Mouse (Mus musculus) adrenal gland, postnatal 14 days (tissue): ENCODE measurements around the gene Cd164l2. TPM values are rescaled to one million over a fixed set of nuclear protein-coding genes. Genes with fewer than 3 reads are reported as not detected.

Experiments
- DNase-seq: peaks from one replicate; pipeline ENCODE4 v3.0.0; 2021; ENCODE audit warnings: mixed read lengths
- total RNA-seq: library from RNA; stranded (reverse); gene quantifications from 2 replicates; pipeline ENCODE4 v1.2.3, GENCODE M21; 2021

Gene Cd164l2
- total RNA-seq, 1 experiment from 2014 or later = 2.4 TPM

- no peak for DNase-seq
Observed at GRCm38 (mm10) chr4:133221701-133222100, 9.8 kb downstream of the Cd164l2 start.

GRCm38 (mm10) chr4:133223875-133224274 is 11.9 kb downstream of the Cd164l2 start:
- DNase-seq = no peak

- peak; percentile 49 for DNase-seq
Observed at GRCm38 (mm10) chr4:133226073-133226472, 14.1 kb downstream of the Cd164l2 start.

GRCm38 (mm10) chr4:133227636-133228035 is 15.7 kb downstream of the Cd164l2 start:
- DNase-seq = peak; percentile 61

DNA sequence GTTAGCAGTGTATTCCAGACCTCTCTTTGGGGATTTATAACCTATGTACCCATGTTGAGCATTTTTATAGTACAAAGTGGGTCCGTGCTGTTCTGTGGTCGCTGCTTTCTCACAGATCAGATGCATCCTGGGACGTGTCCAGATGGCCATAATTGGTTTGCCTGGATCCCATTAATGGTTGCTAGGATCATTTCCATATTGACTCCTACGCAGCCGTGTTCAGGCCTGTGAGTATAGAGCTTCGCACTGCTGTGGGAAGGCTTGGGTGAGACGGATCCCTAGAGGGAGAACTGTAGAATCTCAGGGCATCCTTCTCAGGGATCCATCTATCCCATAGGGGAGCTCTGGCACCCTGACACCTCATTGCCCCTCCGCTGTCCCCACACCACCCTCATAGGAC is 17.7 kb downstream of the Cd164l2 start:
- no peak for DNase-seq

- peak; percentile 75 for DNase-seq
Observed at GRCm38 (mm10) chr4:133233285-133233976, 21.5 kb downstream of the Cd164l2 start.

DNA sequence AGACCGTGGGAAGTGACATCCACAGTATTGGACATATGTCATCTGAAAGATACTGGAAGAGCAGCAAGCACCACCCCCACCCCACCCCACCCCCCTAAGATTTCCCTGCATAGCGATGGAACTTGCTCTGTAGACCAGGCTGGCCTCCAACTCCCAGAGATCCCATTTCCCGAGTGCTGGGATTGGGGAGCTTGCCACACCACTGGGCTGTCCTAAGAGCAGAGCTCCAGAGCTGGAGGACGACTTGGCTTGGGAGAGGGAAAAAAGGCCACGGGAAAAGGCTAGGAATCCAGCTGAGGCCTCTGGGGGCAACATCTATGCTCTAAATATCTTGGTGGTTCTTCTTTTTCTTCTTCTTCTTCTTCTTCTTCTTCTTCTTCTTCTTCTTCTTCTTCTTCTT is 22.8 kb downstream of the Cd164l2 start:
- no peak for DNase-seq

DNA sequence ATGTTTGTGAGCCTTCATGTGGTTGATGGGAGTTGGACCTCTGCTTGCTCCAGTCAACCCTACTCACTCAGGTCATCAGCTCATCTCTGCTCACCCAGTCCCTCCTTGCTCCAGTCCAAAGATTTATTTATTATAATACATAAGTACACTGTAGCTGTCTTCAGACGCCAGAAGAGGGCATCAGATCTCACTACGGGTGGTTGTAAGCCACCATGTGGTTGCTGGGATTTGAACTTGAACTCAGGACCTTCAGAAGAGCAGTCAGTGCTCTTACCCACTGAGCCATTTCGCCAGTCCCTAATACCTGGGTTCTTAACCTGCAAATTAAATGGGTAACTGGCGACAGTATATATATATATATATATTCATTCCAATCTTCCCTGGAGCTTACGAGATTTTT is 23.5 kb downstream of the Cd164l2 start:
- DNase-seq = no peak

DNA sequence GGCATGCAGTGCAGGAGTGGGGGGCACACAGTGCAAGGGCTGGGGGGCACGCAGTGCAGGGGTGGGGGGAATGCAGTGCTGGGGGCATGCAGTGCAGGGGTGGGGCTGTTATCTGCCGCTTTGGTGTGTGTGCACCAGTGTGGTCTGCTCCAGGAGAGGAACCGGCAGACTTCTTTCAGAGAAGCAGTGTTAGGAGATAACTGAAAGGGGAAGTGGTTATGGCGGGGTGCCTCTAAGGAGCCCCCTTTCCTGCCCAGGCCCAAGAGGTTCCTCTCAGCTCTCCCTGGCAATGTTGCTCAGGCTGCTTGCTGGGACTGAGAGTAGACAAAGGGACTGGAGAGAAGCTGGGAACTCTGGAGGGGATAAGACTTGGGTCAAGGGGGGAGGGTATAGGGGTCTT is 26.0 kb downstream of the Cd164l2 start:
- no peak for DNase-seq

- peak; percentile 94 for DNase-seq
Observed at GRCm38 (mm10) chr4:133240490-133240921, 28.6 kb downstream of the Cd164l2 start, which contains the start of gene Map3k6. Gene Map3k6 (plus strand): TSS chr4:133240818.

DNA sequence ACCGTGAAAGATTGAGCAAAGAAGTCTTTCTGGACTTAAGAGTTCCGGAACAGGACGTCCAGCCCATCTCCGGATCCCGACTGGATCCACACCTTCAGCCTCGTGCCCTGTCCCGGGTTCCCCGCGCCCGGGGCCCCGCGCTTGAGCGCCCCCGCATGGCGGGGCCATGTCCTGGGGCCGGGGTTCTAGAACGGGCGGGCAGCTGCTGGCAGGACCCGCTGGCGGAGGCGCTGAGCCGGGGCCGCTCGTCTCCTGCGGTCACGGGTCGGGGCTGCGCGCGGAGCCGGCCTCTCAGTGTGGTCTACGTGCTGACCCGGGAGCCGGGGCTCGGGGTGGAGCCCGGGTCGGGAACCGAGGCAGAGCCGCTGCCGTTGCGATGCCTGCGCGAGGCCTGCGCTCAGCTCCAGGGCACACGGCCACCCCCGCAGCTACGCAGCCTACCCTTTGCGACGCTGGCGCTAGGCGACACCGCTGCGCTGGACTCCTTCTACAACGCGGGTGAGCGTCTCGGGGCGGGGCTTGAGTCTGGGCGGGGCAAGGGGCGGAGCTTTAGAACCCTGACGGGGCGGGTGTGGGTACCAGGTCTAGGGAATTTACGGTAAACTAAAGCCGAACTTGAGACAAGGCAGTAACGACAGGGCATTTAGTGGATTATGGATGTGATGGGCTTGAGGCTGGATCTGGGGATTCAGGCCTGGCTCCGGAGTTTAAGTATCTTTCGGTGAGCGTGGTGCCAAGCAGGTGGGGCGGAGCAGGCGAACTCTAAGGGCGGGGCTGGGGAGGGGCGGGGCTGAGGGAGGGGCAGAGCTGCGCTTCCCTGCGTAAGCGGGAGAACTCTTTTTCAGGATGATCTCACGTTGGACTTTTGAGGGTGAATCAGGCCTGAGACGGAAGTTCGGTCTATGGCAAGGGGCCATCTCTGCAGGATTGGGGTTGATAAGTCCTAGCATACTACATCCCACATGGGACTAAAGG is 29.3 kb downstream of the Cd164l2 start:
- DNase-seq = peak; percentile 96

DNA sequence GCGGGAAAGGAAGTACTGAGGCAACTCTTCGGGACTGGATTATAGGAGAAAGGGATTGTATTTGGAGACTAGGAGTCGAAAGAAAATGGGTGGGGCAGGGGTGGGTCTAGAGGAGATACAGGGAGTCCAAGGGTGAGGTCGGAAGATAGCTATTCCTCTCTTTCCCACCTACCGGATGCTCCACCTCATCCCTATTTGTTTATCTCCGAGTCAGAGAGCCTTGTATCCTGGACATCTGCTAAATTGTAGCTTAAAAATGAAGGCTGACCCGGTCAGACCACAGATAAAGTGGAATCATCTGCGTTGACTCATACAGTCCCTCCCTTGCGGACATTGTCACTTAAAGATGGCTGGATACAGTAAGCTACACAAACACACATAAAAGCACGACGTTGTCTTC is 30.0 kb downstream of the Cd164l2 start:
- DNase-seq = no peak

DNA sequence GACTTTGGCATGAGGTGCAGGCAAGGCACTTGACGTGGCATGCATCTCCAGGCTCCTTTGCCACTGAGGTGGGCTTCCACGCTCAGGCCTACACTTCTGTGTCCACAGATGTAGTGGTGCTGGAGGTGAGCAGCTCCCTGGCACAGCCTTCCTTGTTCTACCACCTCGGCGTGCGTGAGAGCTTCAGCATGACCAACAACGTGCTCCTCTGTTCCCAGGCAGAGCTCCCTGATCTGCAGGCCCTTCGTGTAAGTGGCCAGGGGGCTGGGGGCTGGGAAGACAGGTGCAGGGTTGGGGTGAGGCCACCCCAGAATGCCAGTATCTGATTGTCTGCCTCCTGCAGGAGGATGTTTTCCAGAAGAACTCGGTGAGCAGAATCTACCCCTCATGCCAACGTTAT is 30.8 kb downstream of the Cd164l2 start:
- no peak for DNase-seq

- no peak for DNase-seq
Observed at GRCm38 (mm10) chr4:133243538-133243937, 31.6 kb downstream of the Cd164l2 start.

DNA sequence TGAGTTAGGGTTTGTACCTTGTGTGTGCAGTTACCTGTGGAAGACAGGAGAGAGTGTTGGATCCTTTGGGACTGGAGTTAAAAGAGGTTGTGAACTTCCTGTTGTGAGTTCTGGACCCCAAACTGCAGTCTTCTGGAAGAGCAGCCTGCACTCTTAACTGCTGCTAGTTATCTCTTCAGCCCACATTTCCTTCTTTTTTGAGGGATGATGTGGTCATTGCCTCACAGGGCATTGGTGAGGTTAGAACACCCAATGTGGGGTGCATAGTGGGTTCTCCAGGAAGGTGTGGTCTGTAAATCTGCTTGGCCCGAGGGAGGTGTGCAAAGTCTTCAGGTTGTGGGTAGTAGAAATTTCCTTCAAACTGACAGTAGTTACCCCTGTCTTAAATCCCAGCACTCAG is 32.4 kb downstream of the Cd164l2 start:
- no peak for DNase-seq

DNA sequence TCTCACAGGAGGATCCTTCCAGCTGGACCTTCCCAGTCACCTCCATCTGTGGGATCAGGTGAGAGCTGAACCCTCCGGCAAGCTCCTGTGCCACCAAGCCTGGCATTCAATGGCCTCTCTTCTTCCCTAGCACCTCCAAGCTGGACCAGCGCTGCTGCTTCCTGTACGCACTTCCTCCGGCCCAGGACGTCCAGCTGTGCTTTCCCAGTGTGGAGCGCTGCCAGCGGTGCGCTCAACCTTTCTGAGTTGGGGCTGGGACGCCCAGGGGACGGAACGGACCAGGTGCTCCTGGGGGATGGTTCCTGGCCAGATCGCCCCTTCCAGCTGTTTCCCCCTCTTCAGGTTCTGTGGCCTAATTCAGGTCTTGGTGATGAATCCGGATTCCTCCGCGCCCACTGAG is 35.1 kb downstream of the Cd164l2 start:
- peak; percentile 60 for DNase-seq

- no peak for DNase-seq
Observed at GRCm38 (mm10) chr4:133247806-133248449, 36.0 kb downstream of the Cd164l2 start.

DNA sequence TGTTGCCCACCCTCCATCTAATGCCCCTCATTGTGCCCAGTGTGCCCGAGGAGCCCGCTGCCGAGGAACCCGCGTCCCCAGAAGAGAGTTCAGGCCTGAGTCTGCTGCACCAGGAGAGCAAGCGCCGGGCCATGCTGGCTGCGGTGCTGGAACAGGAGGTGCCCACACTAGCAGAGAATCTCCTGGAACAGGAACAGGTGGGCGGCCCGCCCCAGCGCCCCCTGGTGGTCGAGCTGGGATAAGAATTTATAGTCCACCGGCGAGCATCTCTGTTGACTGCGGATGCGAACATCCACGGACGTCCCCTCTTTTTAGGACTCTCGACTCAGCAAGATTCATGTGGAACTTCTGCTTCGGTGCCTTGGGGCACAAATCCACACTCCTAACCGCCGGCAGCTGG is 38.7 kb downstream of the Cd164l2 start:
- peak; percentile 92 for DNase-seq

GRCm38 (mm10) chr4:133251214-133251613 is 39.3 kb downstream of the Cd164l2 start:
- DNase-seq = peak; percentile 49

DNA sequence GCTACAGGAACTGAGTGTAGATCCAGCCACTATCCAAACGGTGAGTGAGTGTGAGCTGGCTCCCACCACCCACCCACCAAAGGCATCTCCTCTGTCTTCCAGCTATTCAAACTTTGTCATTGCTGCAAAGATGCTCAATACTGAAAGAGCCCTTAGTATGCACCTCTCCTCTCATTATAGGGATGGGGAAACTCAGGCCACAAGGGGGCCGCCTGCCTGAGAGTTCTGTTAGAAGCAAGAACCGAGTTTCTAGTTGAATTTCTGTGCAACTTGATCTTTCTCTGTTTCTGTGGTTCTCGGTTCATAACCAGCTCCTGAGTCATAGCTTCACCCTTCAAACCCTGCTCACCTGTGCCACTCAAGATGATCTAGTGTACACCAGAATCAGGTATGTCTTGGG is 40.2 kb downstream of the Cd164l2 start:
- DNase-seq = no peak

DNA sequence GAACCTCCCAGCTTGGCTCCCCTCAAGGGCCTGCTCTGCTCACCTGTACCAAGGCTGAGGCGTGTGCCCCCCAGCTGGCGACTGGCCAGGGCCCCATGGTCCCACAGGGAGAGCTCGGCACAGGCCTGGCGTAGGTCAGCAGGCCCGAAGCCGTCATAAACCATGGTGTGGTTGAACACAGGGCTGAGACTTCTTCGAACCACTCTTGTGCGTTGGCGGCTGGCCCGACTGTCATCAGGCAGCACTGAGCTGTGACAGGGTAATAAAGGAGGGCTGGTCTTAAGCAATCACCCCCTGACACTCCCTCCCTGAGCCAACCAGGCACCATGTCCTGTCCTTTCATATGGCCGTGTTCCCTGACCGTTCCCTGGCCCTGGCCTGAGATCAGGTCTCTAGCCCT is 41.5 kb downstream of the Cd164l2 start:
- peak; percentile 59 for DNase-seq

GRCm38 (mm10) chr4:133255392-133255791 is 43.5 kb downstream of the Cd164l2 start:
- no peak for DNase-seq

DNA sequence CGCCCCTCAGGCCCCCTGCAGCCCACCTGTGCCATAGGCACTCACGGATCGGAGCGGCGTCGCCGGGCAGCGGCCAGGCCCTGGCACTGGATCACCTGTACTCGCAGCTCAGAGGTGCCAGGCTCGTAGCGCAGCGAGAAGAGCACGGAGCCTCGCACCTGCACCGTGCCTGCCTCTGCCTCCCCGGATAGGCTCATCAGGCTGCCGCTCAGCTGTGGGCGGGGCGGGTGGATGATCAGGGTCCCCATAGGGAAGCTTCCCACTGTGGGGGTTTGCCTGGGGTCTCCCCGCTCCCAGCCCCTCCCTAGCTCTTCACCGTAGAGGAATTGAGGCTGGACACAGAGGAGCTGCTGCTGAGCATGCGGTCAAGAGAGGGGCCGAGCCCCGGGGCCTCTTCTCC is 44.9 kb downstream of the Cd164l2 start:
- DNase-seq = no peak
